Mouse (Mus musculus) intestine, embryonic 16.5 days (tissue): ENCODE measurements around the gene Olfr987. TPM values are rescaled to one million over a fixed set of nuclear protein-coding genes. Genes with fewer than 3 reads are reported as not detected.

ENCODE experiments used
- polyA plus RNA-seq: library from polyadenylated mRNA; unstranded; fragments of >200 nt; fragmentation: Nextera tagmentation; extraction: Ambion mirVana; gene quantifications from 2 replicates; pipeline ENCODE4 v1.2.1, GENCODE M21; 2015

The Olfr987 gene
- polyA plus RNA-seq, 1 experiment from 2014 or later, result not detected

Other genes starting within 250 kb of the Olfr987 start
- gene Aplnr, start 203.1 kb downstream of the Olfr987 start, polyA plus RNA-seq, result 61.8 and 62.0 TPM in 2 replicates
- gene Lrrc55, start 142.1 kb downstream of the Olfr987 start, polyA plus RNA-seq, result 3.4 and 4.0 TPM in 2 replicates
- not detected in 2 replicates for gene Olfr988, start 23.9 kb upstream of the Olfr987 start, polyA plus RNA-seq
- gene Olfr992, start 70.2 kb upstream of the Olfr987 start, polyA plus RNA-seq, result not detected in 2 replicates
- gene Olfr993, start 75.6 kb upstream of the Olfr987 start, polyA plus RNA-seq, result not detected in 2 replicates
- not detected in 2 replicates for gene Olfr994, start 97.1 kb upstream of the Olfr987 start, polyA plus RNA-seq
- gene Olfr995, start 104.3 kb upstream of the Olfr987 start, polyA plus RNA-seq, result not detected in 2 replicates
- gene 4833423E24Rik, start 179.7 kb upstream of the Olfr987 start, polyA plus RNA-seq, result 0.09 TPM in 1 of 2 replicates, not detected in the other
- not detected in 2 replicates for gene Olfr996, start 239.9 kb upstream of the Olfr987 start, polyA plus RNA-seq
- not detected in 2 replicates for gene Olfr998, start 249.6 kb upstream of the Olfr987 start, polyA plus RNA-seq